Mouse (Mus musculus) lung, postnatal 0 days (tissue): Measurements from ENCODE around the gene Gba.

Experiments used
- CTCF ChIP-seq: IDR thresholded peaks from 2 replicates; pipeline ENCODE4 v1.5.1; 2016; ENCODE audit warnings: antibody characterized with exemption, mild to moderate bottlenecking
- EP300 ChIP-seq: IDR thresholded peaks from 2 replicates; pipeline ENCODE4 v1.6.1; 2016; ENCODE audit warnings: antibody characterized with exemption, mild to moderate bottlenecking, control low read depth

DNA sequence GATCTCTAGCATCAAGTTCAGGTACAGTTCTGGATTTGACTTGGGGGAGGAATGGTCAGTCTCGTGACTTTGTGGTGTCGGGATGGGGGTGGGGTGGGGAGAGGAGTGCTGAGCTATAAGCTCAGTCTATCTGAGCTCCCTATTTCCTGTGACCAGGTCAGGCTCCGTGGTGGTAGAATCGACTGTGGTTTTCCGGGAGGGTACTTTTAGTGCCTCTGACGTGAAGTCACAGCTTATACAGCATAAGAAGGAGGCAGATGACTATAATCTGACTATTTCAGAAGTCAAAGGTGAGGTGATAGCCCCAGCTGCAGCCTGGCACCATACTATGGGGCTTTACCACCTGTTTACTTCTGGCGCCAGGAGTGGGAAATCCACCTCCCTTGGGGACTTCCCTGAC, 28.6 kb downstream of the Gba start:
- TF ChIP-seq CTCF (no peak), EP300 (no peak)
